Mouse (Mus musculus): ENCODE measurements around the gene Oaz1. TPM values are rescaled to one million over a fixed set of nuclear protein-coding genes. Genes with fewer than 3 reads are reported as not detected.

Oaz1 gene
- polyA plus RNA-seq, 1 experiment from 2014 or later: 1,847 TPM

GRCm38 (mm10) chr10:80845055-80845693 lies 18.7 kb downstream of the Oaz1 start:
- Histone ChIP-seq H3K9ac (ENCODE audit: low read length) (no peak overlapping the region), H3K9me3 (ENCODE audit: control insufficient read depth, low read length) (no peaks in the 10 kb centered on the region), H3K4me2 (ENCODE audit: low read depth) (no peak overlapping the region), H3K4me3 (ENCODE audit: low read depth, low read length) (no peak overlapping the region), H3K27ac (ENCODE audit: low read depth, low read length) (no peak overlapping the region), H3K4me1 (ENCODE audit: control insufficient read depth, insufficient read depth, low read length) (no peaks in the 10 kb centered on the region; the same call in 1 of the 2 replicates), H3K27me3 (ENCODE audit: control insufficient read depth, insufficient read depth, low read length) (peaks cover 35% of the 10 kb centered on the region), H3K36me3 (ENCODE audit: control insufficient read depth, insufficient read depth, low read length) (no peaks in the 10 kb centered on the region)
- DNase-seq (ENCODE audit: low spot score): no peak
- 63% methylated on average over 8 of the region's 8 CpGs for WGBS
- ATAC-seq (ENCODE audit: insufficient read depth, low FRiP score, low TSS enrichment): no peak

- Histone ChIP-seq H3K9ac (ENCODE audit: low read length) (no peak overlapping the region), H3K4me3 (ENCODE audit: low read depth, low read length) (no peak overlapping the region), H3K4me1 (ENCODE audit: control insufficient read depth, insufficient read depth, low read length) (no peaks in the 10 kb centered on the region; the same call in 1 of the 2 replicates), H3K36me3 (ENCODE audit: control insufficient read depth, insufficient read depth, low read length) (no peaks in the 10 kb centered on the region), H3K4me2 (ENCODE audit: low read depth) (no peak overlapping the region), H3K9me3 (ENCODE audit: control insufficient read depth, low read length) (no peaks in the 10 kb centered on the region), H3K27me3 (ENCODE audit: control insufficient read depth, insufficient read depth, low read length) (peaks cover 35% of the 10 kb centered on the region), H3K27ac (ENCODE audit: low read depth, low read length) (no peak overlapping the region)
- WGBS: 79% methylated on average over 12 of the region's 12 CpGs
- DNase-seq (ENCODE audit: low spot score) (no peak), ATAC-seq (ENCODE audit: insufficient read depth, low FRiP score, low TSS enrichment) (no peak)
Measured at GRCm38 (mm10) chr10:80845732-80846131, 19.3 kb downstream of the Oaz1 start.

GRCm38 (mm10) chr10:80848571-80848970 lies 22.1 kb downstream of the Oaz1 start:
- no peak for ATAC-seq (ENCODE audit: insufficient read depth, low FRiP score, low TSS enrichment)
- no peak overlapping the region for H3K4me3 ChIP-seq (ENCODE audit: low read depth, low read length)
- no peaks in the 10 kb centered on the region; the same call in none of the 2 replicates for H3K4me1 ChIP-seq (ENCODE audit: control insufficient read depth, insufficient read depth, low read length)
- WGBS: 13% methylated on average over 10 of the region's 10 CpGs
- peaks cover 6% of the 10 kb centered on the region; the same call in 1 of the 2 replicates for H3K36me3 ChIP-seq (ENCODE audit: control insufficient read depth, insufficient read depth, low read length)
- H3K27me3 ChIP-seq (ENCODE audit: control insufficient read depth, insufficient read depth, low read length): peaks cover 20% of the 10 kb centered on the region
- no peak overlapping the region for H3K4me2 ChIP-seq (ENCODE audit: low read depth)
- H3K9ac ChIP-seq (ENCODE audit: low read length): no peak overlapping the region
- no peak overlapping the region for H3K27ac ChIP-seq (ENCODE audit: low read depth, low read length)
- DNase-seq (ENCODE audit: low spot score): no peak
- H3K9me3 ChIP-seq (ENCODE audit: control insufficient read depth, low read length): no peaks in the 10 kb centered on the region

- Histone ChIP-seq H3K4me3 (ENCODE audit: low read depth, low read length) (peak within 1 kb of the TSS; percentile 90), H3K36me3 (ENCODE audit: control insufficient read depth, insufficient read depth, low read length) (peaks cover 6% of the 10 kb centered on the region), H3K27me3 (ENCODE audit: control insufficient read depth, insufficient read depth, low read length) (no peaks in the 10 kb centered on the region), H3K4me1 (ENCODE audit: control insufficient read depth, insufficient read depth, low read length) (peaks cover 17% of the 10 kb centered on the region), H3K9me3 (ENCODE audit: control insufficient read depth, low read length) (no peaks in the 10 kb centered on the region), H3K27ac (ENCODE audit: low read depth, low read length) (no peak within 1 kb of the TSS), H3K9ac (ENCODE audit: low read length) (peak within 1 kb of the TSS; percentile 73), H3K4me2 (ENCODE audit: low read depth) (peak within 1 kb of the TSS; percentile 96)
- ATAC-seq (ENCODE audit: insufficient read depth, low FRiP score, low TSS enrichment) (peak; percentile 83), DNase-seq (ENCODE audit: low spot score) (peak; percentile 99)
- WGBS: under 1% methylated on average over 79 of the region's 81 CpGs
Measured at GRCm38 (mm10) chr10:80854913-80855748, 28.7 kb downstream of the Oaz1 start, which contains the start of the genes Lsm7 and Sppl2b. Gene Lsm7 (minus strand): TSS chr10:80855209. Gene Sppl2b (plus strand): TSS chr10:80855275.

GRCm38 (mm10) chr10:80855749-80856073 lies 29.3 kb downstream of the Oaz1 start:
- H3K9ac ChIP-seq (ENCODE audit: low read length): peak overlapping the region; percentile 73
- peaks cover 6% of the 10 kb centered on the region for H3K36me3 ChIP-seq (ENCODE audit: control insufficient read depth, insufficient read depth, low read length)
- peak overlapping the region; percentile 96 for H3K4me2 ChIP-seq (ENCODE audit: low read depth)
- no peaks in the 10 kb centered on the region for H3K27me3 ChIP-seq (ENCODE audit: control insufficient read depth, insufficient read depth, low read length)
- H3K9me3 ChIP-seq (ENCODE audit: control insufficient read depth, low read length): no peaks in the 10 kb centered on the region
- H3K27ac ChIP-seq (ENCODE audit: low read depth, low read length): no peak overlapping the region
- WGBS: 24% methylated on average over 11 of the region's 11 CpGs
- H3K4me1 ChIP-seq (ENCODE audit: control insufficient read depth, insufficient read depth, low read length): peaks cover 17% of the 10 kb centered on the region
- H3K4me3 ChIP-seq (ENCODE audit: low read depth, low read length): peak overlapping the region; percentile 90
- no peak for DNase-seq (ENCODE audit: low spot score)
- ATAC-seq (ENCODE audit: insufficient read depth, low FRiP score, low TSS enrichment): no peak

GRCm38 (mm10) chr10:80856267-80856666 lies 29.8 kb downstream of the Oaz1 start:
- H3K4me1 ChIP-seq (ENCODE audit: control insufficient read depth, insufficient read depth, low read length): peaks cover 17% of the 10 kb centered on the region
- peaks cover 6% of the 10 kb centered on the region for H3K36me3 ChIP-seq (ENCODE audit: control insufficient read depth, insufficient read depth, low read length)
- no peak for DNase-seq (ENCODE audit: low spot score)
- H3K4me3 ChIP-seq (ENCODE audit: low read depth, low read length): peak overlapping the region; percentile 90; the same call in 1 of the 2 replicates
- H3K27me3 ChIP-seq (ENCODE audit: control insufficient read depth, insufficient read depth, low read length): no peaks in the 10 kb centered on the region
- no peaks in the 10 kb centered on the region for H3K9me3 ChIP-seq (ENCODE audit: control insufficient read depth, low read length)
- H3K4me2 ChIP-seq (ENCODE audit: low read depth): peak overlapping the region; percentile 96
- 66% methylated on average over 3 of the region's 3 CpGs for WGBS
- H3K27ac ChIP-seq (ENCODE audit: low read depth, low read length): no peak overlapping the region
- H3K9ac ChIP-seq (ENCODE audit: low read length): no peak overlapping the region
- no peak for ATAC-seq (ENCODE audit: insufficient read depth, low FRiP score, low TSS enrichment)

GRCm38 (mm10) chr10:80856908-80857307 lies 30.5 kb downstream of the Oaz1 start:
- Histone ChIP-seq H3K27me3 (ENCODE audit: control insufficient read depth, insufficient read depth, low read length) (no peaks in the 10 kb centered on the region), H3K4me3 (ENCODE audit: low read depth, low read length) (no peak overlapping the region), H3K9ac (ENCODE audit: low read length) (0 out of 2 replicates have a peak overlapping the region, but pooled peaks have one; percentile 42), H3K27ac (ENCODE audit: low read depth, low read length) (0 out of 2 replicates have a peak overlapping the region, but pooled peaks have one; percentile 39), H3K4me2 (ENCODE audit: low read depth) (peak overlapping the region; percentile 16; the same call in 1 of the 2 replicates), H3K9me3 (ENCODE audit: control insufficient read depth, low read length) (no peaks in the 10 kb centered on the region), H3K36me3 (ENCODE audit: control insufficient read depth, insufficient read depth, low read length) (peaks cover 6% of the 10 kb centered on the region), H3K4me1 (ENCODE audit: control insufficient read depth, insufficient read depth, low read length) (peaks cover 17% of the 10 kb centered on the region)
- ATAC-seq (ENCODE audit: insufficient read depth, low FRiP score, low TSS enrichment) (no peak), DNase-seq (ENCODE audit: low spot score) (no peak)
- WGBS: 82% methylated on average over 5 of the region's 5 CpGs

GRCm38 (mm10) chr10:80857386-80857785 lies 30.9 kb downstream of the Oaz1 start:
- Histone ChIP-seq H3K9ac (ENCODE audit: low read length) (peak overlapping the region; percentile 42; the same call in 1 of the 2 replicates), H3K4me2 (ENCODE audit: low read depth) (peak overlapping the region; percentile 19; the same call in 1 of the 2 replicates), H3K27ac (ENCODE audit: low read depth, low read length) (peak overlapping the region; percentile 39; the same call in 1 of the 2 replicates), H3K4me1 (ENCODE audit: control insufficient read depth, insufficient read depth, low read length) (peaks cover 17% of the 10 kb centered on the region), H3K4me3 (ENCODE audit: low read depth, low read length) (no peak overlapping the region), H3K36me3 (ENCODE audit: control insufficient read depth, insufficient read depth, low read length) (peaks cover 5% of the 10 kb centered on the region), H3K27me3 (ENCODE audit: control insufficient read depth, insufficient read depth, low read length) (no peaks in the 10 kb centered on the region), H3K9me3 (ENCODE audit: control insufficient read depth, low read length) (no peaks in the 10 kb centered on the region)
- no peak for DNase-seq (ENCODE audit: low spot score)
- no peak for ATAC-seq (ENCODE audit: insufficient read depth, low FRiP score, low TSS enrichment)
- 43% methylated on average over 8 of the region's 8 CpGs for WGBS

Data from neural tube, embryonic 11.5 days (tissue).